Mouse (Mus musculus) heart, adult 18-20 months (tissue): ENCODE data around the gene Gpbar1. TPM values are rescaled to one million over a fixed set of nuclear protein-coding genes. Genes with fewer than 3 reads are reported as not detected.

ENCODE experiments used
- DNase-seq, 2 experiments: peaks; one replicate each; pipeline ENCODE4 v3.0.0; 2021 to 2022; ENCODE audit warnings: mixed read lengths in 1 of 2
- total RNA-seq, 2 experiments: library from RNA; stranded (reverse); gene quantifications; 2 replicates each; pipeline ENCODE4 v1.2.3; 2021

The Gpbar1 gene
- total RNA-seq, 2 experiments from 2014 or later = not detected

DNA sequence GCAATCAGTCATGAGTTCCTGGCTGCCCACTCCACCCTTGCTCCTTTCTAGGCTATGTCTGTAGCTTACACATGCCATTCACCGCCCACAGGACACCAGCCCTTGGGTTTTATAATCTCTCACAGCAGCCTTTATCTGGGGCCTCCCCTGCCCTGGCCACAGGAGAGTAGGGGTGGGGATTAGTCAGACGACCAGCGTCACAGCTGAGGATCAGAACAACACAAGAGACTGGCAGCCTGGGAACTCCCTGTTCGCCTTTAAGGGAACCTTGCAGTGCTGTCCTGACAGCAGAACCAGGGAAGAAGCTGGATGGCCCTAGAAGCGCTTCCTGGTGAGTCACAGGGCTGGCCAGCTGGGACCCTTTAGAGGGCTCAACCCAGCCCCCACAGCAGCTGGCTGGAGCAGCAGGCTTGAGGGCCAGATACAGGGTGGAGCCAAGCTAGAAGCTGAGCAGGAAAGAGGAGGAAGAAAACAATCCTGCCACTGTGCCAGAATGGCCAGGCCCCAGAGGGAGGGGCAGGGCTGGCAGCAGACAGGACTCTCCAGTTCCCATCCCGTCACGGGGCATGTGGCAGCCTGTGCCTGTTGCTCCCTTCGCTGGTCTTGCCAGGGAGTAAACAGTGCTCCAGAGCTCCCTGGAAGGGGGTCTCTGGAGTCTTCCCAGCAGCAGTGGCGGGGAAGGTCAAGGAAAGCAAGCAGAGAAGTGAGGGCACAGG is 17.3 kb downstream of the Gpbar1 start:
- DNase-seq = peak; percentile 95 to 98

DNA sequence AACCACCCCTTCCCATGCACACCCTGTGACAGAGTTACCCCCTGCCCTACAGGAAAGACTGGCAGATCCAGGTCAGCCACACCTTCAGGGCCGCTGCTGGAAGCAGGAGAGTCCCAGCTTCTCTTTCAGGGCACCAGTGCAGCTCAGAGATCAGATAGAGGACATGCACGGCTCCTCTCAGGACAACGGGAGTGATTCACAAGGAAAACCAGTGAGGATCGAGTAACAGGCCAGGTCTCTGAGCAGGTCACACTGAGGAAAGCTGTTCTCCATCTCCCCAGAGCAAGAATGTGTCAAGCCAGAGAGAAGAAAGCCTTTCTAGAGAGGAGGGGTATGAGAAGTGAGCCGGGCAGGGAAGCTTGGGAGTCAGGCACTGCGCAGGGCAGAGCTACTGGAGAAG is 18.1 kb downstream of the Gpbar1 start:
- DNase-seq = peak in 1 of 2 experiments; percentile 61

DNA sequence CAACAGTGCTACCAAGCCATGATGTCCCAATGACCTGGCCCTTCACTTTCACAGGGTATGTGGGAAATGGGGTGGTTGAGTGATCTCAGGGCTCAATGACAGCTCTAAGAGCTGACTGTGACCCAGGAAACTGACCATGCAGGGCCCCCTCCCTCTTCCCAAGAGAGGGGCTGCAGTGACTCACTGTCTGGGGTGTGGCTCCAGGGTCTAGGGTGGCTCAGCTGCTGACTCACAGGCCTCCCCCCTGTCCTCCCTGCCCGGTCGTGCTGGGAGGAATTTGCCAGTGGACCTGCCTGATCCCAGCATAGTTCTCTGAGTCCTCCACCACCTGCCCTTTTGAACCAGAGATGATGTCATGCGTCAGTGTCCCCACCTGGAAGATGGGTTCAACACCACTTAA is 18.9 kb downstream of the Gpbar1 start:
- peak; percentile 60 to 80 for DNase-seq

DNA sequence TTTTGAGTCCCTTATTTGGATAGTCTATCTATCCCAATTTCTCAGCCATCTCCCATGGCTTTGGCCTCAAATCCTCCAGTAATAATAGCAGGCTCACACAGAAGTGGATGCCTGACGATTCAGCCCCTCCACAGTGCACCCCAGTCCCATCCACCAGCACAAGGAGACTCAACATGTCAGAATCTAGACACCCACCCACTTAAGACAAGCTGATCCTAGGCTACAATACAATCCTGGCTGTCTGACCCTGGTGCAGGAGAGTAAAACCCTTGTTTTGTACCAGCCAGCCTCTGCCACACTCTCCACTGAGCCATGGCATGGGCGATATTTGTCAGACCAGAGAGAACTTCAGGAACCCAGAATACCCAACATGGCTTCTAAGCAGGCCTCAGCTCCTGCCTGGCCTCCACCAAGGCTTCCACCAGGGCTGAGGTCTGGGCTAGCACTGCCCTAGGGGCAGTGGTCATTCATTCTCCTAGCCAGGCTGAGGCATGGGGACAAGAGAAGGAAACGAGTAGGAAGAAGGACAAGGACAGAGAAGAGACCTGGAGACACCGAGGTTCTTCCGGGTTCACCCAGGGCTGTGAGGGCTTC is 19.9 kb downstream of the Gpbar1 start:
- no peak for DNase-seq

DNA sequence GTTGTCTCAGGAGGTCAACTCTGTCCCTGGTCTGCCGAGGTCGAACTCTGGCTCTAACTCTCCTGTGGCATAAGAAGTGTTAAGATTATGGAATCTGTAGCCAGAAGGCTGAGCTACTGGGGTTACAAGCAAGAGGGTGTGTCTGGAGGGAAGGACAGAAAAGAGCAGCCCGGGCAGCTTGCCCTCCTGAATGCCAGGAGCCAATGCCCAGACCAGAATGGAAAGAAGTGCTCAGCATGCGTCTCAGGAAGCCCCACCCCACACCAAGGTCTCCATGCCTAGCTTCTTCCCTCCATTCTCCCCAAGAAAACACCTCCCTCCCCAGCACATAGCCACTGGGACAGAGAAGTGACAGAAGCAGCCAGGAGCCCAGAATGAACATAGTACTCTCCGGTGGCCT is 20.6 kb downstream of the Gpbar1 start:
- peak; percentile 77 to 79 for DNase-seq

DNA sequence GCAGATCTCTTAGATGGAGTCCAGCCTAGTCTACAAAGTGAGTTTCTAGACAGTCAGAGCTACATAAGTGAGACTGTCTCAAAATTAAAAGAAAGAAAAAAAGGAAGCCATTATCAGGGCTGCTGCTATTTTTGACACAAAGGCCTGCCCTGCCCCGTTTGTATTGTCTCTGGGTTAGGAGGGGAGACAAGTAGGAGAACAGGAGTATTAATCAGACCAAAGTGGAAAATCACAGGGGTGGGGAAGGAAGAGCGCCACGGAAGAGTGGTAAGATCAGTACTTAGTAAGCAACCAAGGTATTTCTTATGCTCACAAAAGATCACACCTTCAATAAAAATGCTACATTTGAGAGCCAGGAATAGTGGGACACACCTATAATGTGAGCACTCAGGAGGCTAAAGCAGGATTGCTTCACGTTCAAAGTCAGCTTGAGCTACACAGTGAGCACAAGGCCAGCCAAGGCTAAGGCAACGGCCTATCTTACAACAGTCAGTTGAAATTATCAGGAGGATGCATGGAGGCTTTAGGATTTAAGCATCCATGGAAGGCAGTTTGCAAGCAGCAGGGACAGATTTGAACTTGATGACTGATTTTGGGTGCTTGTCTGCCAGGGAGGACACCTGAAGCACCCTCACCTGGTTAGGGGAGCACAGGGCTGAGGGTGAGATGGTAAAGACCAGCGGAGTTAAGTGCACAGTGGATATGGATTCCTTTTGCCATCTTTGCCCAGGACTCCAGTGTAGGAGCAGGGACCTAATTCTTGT is 22.2 kb downstream of the Gpbar1 start:
- peak; percentile 60 to 61 for DNase-seq

DNA sequence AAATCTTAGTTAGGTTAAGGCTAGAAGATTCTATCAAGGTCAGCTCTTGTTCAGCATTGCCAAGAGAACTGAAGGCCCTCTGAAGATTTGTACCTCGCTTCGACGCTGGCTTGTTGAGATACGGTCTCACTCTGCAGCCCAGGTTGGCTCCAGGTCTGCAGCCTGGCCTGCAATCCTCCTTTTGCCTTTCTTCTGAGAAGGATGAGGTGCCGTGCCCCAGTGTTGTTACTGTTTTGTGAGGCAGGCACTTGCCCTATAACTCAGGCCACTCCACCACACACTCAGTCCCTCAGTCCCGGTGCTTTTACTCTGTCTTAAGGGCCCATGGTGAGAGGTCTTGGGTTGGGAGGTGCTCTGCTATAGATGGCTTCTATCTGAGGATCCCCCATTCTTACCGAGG is 23.9 kb downstream of the Gpbar1 start:
- no peak for DNase-seq

DNA sequence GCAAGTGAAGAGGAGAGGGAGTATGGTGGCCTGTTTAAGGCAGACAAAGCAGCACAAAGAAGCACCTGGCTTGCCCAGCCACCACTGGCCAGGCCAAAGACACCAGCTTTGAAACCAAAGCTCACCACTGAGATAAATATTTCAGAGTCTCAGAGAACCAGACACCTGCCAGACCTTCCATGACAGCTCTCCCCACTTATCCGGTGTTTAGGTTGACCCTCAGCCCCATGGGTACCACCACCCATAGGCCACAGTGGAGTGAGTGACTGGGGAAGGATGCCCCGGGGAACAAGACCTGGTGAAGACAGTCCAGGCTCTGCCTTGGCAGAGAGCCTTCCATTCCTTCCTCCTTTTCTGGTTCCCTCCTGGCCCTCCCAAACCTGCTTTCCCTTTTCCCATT is 24.5 kb downstream of the Gpbar1 start:
- DNase-seq = peak in 1 of 2 experiments; percentile 52

DNA sequence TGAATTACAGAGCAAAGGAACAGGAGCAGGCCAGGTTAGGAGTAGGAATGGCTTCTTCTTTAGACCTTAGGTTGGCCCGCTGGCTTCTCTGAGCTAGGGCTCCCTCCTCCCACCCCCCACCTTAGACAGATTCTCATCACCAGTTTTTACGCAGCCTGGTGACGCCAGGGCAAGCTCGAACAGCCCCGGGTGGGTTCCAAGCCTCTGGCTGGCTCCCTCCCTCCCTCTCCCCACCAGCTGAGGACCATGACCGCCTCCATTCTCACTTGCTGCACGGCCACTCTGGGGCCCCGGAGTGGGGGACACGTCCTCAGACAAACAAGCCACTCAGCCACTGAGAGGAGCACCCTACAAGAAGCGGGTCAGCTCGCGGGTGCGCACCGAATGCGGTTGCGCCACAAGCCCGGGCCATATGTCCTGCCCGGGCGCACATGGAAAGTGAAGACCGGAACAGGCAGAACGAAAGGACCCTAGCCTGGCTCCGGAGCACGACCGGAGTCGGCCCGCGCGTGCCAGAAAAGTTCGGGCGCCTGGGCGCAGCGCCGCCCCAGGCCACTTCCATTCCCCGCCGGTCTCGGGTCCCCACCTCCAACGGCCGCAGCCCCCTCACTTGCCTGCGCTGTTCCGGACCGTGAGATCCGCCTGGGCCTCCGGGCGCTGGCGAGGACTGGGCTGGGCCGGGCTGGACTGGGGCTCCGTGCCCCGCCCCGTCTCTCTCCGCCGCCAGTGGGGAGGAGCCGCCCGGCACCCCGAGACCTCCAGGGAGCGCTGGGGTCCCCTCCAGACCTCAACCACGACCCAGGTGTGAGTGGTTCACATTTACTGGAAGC is 25.4 kb downstream of the Gpbar1 start:
- DNase-seq = peak; percentile 90 to 92

DNA sequence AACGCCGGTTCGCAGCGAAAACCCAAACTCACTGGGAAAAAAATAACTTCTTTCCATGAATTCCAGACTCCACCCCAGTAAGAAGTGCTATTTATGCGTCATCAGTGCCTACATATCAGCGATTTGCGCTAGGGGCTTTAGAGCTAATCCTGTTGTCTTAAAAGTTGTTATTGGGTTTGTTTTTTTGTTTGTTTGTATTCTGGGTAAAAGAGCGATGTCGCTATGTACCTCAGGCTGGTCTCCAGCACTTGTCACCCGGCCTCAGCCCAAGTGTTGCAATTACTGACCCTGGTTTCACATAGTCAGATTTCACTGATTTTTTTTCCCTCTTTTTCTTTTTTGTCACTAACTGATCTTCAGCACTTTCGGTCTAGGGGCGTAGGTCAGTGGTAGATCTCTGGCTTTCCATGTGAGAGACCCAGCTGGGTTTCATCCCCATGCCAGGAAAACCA is 26.0 kb downstream of the Gpbar1 start:
- no peak for DNase-seq

DNA sequence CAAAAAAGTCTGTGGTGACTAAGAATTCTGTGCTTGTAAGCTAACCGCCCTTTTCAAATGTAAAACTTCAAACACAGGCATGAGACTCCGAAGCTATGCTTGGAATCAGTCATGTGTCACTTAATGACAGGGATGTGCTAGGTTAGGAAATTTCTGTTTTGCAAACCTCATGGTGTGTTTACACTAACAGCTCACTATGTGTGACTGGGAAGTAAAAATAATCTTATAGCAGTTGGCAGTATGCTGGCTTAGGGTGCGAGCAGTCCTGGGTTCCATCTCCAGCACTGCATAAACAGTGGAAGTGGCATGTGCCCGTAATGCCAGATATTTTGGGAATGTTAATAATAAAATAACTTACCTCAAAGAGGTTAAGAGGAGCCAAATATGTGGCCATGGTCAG is 26.6 kb downstream of the Gpbar1 start:
- no peak for DNase-seq

DNA sequence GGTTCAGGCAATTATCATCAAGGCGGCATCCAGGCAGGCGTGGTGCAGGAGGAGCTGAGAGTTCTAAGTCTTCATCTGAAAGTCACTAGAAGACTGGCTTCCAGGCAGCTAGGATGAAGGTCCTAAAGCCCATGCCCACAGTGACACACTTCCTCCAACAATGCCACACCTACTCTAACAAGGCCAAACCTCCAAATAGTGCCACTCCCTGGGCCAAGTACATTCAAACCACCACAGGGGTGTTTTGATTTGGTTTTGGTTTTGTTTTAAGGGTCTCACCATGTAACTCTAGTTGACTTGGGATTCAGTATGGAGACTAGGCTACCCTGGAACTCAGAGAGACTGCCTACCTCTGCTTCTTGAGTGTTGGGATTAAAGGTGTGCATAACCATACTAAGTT is 27.2 kb downstream of the Gpbar1 start, which contains the start of gene Tmbim1:
Tmbim1 (minus strand) TSS at position 101 of the 400 bp plus-strand sequence.
- DNase-seq = no peak

DNA sequence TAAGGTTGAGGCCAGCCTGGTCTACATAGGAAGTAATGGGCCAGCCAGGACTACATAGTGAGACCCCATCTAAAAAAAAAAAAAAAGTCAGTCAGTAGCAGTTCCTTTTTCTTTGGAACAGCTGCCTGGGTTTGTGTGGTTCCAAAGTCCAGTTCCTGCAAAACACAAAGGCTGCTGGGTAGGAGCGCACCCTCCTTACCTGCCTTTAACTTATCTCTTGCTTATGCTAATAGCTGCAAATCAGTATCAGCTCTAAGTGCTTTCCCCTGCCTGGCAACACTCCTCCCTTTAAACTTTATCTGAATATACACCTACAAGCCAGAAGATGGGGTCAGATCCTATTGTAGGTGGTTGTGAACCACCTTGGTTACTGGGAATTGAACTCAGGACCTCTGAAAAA is 28.8 kb downstream of the Gpbar1 start:
- DNase-seq = no peak

DNA sequence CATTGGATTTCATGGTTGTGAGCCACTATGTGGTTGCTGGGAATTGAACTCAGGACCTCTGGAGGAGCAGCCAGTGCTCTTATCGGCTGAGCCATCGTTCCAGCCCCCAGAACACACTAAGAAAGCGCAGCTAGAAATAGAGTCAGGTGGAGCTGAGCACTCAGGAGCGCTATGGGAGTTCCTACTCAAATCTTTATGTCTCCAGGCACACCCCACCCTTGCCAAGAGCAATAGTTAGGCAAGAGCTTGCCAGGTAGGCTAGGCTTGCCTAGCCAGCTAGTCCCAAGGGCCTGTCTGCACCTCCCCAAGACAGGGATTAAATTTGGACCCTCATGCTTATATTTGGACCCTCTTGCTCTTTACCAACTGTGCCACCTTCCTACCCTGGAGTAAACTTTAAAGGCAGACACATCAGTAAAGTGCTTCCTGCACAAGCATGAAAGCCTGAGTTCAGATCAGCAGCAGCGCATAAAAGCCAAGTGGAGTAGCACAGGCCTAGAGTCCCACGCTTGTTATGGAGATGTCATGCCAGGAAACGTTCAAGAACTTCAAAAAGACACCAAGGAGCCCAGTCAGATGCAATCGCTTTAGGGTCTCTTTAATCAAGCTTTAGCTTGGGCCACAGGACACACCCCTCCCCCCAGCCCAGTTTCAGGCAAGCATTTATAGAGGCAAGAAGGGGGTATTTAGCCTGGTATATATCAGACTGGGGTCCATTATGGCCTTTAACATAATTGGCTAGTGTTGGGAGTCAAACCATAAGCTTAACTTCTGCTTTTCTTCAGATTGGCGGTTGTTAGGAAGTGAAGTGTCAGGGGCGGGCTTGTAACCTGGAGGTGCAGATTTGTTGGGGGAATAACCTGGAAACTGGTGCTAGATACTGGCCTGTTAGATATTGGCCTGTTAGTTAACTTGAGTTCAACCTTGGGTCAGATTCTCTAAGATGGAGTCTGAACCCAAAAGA is 29.9 kb downstream of the Gpbar1 start:
- no peak for DNase-seq

DNA sequence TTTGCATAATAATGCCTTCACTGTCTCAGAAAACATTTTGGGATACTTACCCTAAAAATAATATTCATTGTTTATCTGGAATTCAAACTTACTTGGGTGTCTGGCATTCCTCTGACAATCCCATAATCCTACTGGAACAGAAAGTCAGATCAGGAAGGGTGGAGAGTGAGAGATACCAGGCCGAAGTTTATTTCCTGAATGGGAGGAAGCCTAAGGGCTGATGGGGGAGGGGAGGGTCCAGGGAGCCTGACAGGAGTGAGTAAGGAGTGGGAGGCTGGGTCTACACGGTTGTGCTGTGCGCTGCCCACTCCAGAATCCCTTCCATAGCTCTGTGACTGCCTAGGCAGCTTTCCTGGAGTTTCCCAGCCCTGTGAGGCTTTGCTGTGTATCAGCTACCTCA is 31.4 kb downstream of the Gpbar1 start:
- peak in 1 of 2 experiments; percentile 48 for DNase-seq

DNA sequence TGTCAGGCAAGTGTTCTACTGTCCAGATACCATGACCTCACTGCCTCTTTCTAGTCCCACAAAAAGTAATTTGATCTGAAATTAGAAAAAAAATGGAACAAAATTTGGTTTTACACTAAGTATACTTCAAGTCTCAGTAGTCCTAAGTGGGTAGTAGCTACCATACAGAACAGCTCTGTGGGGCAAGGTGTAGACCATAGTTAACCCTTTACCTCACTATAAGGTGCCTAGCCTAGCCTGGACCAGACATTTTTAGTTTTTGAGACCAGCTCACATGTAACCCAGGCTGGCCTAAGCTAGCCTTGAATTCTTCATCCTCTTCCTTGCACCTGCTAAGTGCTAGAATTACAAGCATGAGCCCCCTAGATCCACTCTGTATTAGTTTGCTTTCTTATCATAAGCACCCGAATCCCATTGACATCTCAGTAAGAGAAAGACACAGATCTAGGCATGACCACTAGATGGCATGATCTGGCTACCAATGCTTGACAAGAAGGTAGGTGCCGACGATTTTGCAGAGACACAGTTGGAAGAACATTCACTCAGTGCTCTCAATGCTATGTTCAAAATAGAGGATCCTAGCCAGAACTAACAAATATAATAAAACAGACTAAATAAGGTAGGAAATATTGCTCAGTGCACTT is 34.8 kb downstream of the Gpbar1 start:
- DNase-seq = peak; percentile 83 to 86

DNA sequence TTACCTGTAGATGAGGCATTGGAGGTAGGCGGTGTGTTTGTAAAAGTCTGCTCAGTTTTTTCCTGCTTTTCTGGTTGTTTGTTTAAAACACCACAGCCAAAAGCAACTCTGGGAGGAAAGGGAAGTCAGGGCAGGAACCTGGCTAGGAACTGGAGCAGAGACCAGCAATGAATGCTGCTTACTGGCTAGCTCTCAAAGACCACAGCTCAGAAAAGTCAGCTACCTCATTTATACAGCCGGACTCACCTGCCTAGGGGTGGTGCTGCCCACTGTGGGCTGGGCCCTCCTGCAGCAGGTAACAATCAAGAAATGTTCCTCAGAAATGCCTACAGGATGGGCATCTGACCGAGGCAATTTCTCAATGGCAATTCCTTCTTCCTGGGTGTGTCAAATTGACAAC is 36.4 kb downstream of the Gpbar1 start:
- no peak for DNase-seq

DNA sequence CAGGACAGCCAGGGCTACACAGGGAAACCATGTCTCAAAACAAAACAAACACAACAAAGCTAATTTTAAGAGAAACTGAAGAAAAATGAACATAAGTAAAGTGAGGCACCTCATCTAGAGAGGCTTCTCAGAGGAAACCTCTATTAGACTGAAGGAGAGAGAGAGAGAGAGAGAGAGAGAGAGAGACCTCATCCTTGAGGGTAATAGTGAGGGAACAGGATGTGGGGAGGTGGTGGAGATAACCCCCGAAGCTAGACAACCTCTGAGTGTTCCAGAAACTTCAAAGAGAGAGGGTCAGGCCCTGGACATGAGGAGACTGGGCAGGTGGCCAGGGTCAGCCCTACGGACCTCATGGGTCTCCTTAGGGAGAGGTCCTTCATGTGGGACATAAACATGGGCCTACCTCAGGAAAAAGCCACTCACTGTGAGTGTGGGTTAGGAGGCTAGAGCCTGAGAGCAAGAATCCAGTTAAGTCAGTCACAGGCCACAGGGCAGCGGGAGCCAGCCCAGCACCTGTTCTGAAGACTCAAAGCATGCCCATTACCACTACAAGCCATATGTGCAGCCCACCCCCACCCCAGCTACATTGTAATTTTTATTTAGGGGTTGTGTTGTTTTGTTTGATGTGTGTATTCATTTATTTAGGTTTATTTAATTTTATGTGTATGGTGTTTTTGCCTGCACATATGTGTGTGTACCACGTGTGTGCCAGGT is 37.9 kb downstream of the Gpbar1 start:
- DNase-seq = no peak

DNA sequence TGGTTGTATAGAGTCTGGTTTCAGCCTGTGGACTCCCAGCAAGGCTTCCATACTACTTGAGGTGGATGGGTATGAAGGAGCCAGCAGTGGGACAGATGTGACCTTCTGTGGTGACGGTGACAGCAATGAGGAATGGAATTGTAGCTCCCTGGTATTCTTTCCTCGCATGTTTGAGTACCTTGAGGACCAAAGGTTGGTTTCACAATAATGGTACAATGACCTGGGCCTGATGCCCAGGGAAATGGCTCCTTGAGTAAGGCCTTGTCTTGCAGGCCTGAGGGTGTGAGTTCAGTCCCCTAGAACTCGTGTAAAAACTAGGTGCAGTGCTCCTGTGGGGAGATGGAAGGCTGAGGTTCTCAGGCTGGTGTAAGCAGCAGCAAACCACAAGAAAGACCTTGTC is 40.4 kb downstream of the Gpbar1 start:
- DNase-seq = no peak

DNA sequence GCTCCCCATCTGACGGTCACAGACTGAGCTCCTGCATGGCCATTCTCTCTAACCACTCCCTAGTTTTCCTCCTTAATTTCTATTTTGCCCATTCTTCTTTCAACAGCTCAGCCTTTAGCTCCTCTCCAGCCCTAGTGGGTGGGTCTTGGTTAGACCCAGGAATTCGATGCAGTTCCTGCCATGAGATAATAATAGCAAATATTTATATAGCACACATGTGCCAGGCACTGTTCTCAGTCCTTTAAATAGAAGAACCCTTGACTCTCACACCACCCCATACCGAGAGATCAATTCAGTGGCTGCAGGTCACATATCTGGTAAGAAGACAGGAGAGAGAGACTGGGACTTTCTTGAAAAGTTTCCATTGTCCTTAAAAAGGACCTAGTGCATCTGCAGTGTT is 43.0 kb downstream of the Gpbar1 start:
- DNase-seq = no peak
